Mouse (Mus musculus): ENCODE measurements around the gene Kdelc1.

Kdelc1 gene

GRCm38 (mm10) chr1:44061836-44062235, 56.8 kb downstream of the Kdelc1 start, which contains the start of gene Gm8251:
Gene Gm8251, minus strand, starts transcription at chr1:44061936.
- DNase-seq (ENCODE audit: low spot score), result no peak

GRCm38 (mm10) chr1:44057805-44058204, 60.8 kb downstream of the Kdelc1 start:
- no peak for DNase-seq (ENCODE audit: low spot score)
